Mouse (Mus musculus) bone marrow macrophage, adult 2 months (primary cell): Measurements from ENCODE around the gene Kcnj2.

Experiments used
- CTCF ChIP-seq: IDR thresholded peaks from 2 replicates; pipeline ENCODE4 v1.5.1; 2012; ENCODE audit warnings: low read depth, mild to moderate bottlenecking, low read length, moderate library complexity
- POLR2A ChIP-seq: IDR thresholded peaks from 2 replicates; pipeline ENCODE4 v1.6.1; 2012; ENCODE audit warnings: mild to moderate bottlenecking, low read depth, low read length, borderline replicate concordance

GRCm38 (mm10) chr11:111057435-111057834 lies 8.5 kb upstream of the Kcnj2 start:
- TF ChIP-seq CTCF (no peak), POLR2A (no peak)
